Comparison of ENCODE assay signal across 8 mouse cellular contexts in genomic region chr2:52741681-52742255, GRCm38 (mm10). TPM values are rescaled to one million over a fixed set of nuclear protein-coding genes. Genes with fewer than 3 reads are reported as not detected.
A peak's percentile ranks its signal among the peaks of the same experiment; 100 is the strongest.
DNase-seq lines count a peak whose midpoint lies in the region; ATAC-seq and TF ChIP-seq lines count a peak whose summit lies in the region.

No protein-coding gene starts in this region.

- peak overlapping the region; percentile 88 for H3K9ac ChIP-seq in hindbrain, embryonic 14.5 days
- H3K9ac ChIP-seq in liver, postnatal 0 days (replicated peaks) = peak overlapping the region; percentile 90

- H3K27me3 ChIP-seq in erythroblast, embryonic 14.5 days (ENCODE audit: control insufficient read depth) = no peaks in the 10 kb centered on the region
- no peaks in the 10 kb centered on the region for H3K27me3 ChIP-seq in hindbrain, embryonic 14.5 days (ENCODE audit: control insufficient read depth, insufficient read depth, low read length)
- no peaks in the 10 kb centered on the region for H3K27me3 ChIP-seq in liver, postnatal 0 days (ENCODE audit: insufficient read depth, low read length)

- TF ChIP-seq EP300 in liver, postnatal 0 days (IDR thresholded peaks at IDR 0.05; ENCODE audit: low read depth) = no peak

- H3K4me3 ChIP-seq in erythroblast, embryonic 14.5 days (replicated peaks) = peak overlapping the region; percentile 93
- peak overlapping the region; percentile 89 for H3K4me3 ChIP-seq in hindbrain, embryonic 14.5 days (replicated peaks; ENCODE audit: low read length)
- H3K4me3 ChIP-seq in liver, postnatal 0 days (ENCODE audit: low read depth, low read length) = peak overlapping the region; percentile 95

- 0 out of 2 replicates have a peak, but pooled peaks have one; percentile 26 for TF ChIP-seq CTCF in liver, postnatal 0 days (IDR thresholded peaks at IDR 0.05; ENCODE audit: low read depth)

- WGBS in hindbrain, embryonic 14.5 days = under 1% methylated on average over 54 of the region's 54 CpGs
- WGBS in liver, postnatal 0 days (ENCODE audit: insufficient replicate concordance) = 3% methylated on average over 41 of the region's 54 CpGs

- peak; percentile 92 for ATAC-seq in hindbrain, embryonic 14.5 days (ENCODE audit: low FRiP score)
- ATAC-seq in liver, postnatal 0 days = peak; percentile 91

- peak; percentile 53 for DNase-seq in ovary, adult 18-20 months (ENCODE audit: low spot score)
- DNase-seq in ovary, postnatal 10 days (ENCODE audit: low spot score) = no peak
- peak; percentile 85 for DNase-seq in adipocyte (ENCODE audit: low spot score)
- DNase-seq in hindbrain, embryonic 14.5 days (ENCODE audit: low spot score) = peak; percentile 70
- no peak for DNase-seq in liver, postnatal 0 days
- peak; percentile 91 for DNase-seq in retina, postnatal 1 day
- DNase-seq in frontal cortex, postnatal 14 days (ENCODE audit: low spot score in 2 of 2) = no peak

- H3K9me3 ChIP-seq in erythroblast, embryonic 14.5 days (ENCODE audit: control insufficient read depth, low read length) = no peaks in the 10 kb centered on the region
- no peaks in the 10 kb centered on the region for H3K9me3 ChIP-seq in hindbrain, embryonic 14.5 days (ENCODE audit: control insufficient read depth, low read length)
- no peaks in the 10 kb centered on the region for H3K9me3 ChIP-seq in liver, postnatal 0 days (ENCODE audit: low read length)

- H3K27ac ChIP-seq in hindbrain, embryonic 14.5 days = peak overlapping the region; percentile 99
- peak overlapping the region; percentile 94 for H3K27ac ChIP-seq in liver, postnatal 0 days (ENCODE audit: low read depth)

- peaks cover 26% of the 10 kb centered on the region for H3K4me1 ChIP-seq in erythroblast, embryonic 14.5 days (ENCODE audit: control insufficient read depth)
- 0 out of 2 replicates have a peak, but pooled peaks cover 4% of the 10 kb centered on the region for H3K4me1 ChIP-seq in hindbrain, embryonic 14.5 days (replicated peaks; ENCODE audit: control insufficient read depth, insufficient read depth, low read length)
- H3K4me1 ChIP-seq in liver, postnatal 0 days (ENCODE audit: insufficient read depth) = peaks cover 10% of the 10 kb centered on the region

- H3K4me2 ChIP-seq in hindbrain, embryonic 14.5 days (replicated peaks) = peak overlapping the region; percentile 61
- H3K4me2 ChIP-seq in liver, postnatal 0 days (ENCODE audit: low read depth, low read length) = peak overlapping the region; percentile 86

- H3K36me3 ChIP-seq in erythroblast, embryonic 14.5 days (ENCODE audit: control insufficient read depth) = peaks cover 2% of the 10 kb centered on the region
- no peaks in the 10 kb centered on the region for H3K36me3 ChIP-seq in hindbrain, embryonic 14.5 days (replicated peaks; ENCODE audit: control insufficient read depth, insufficient read depth)
- H3K36me3 ChIP-seq in liver, postnatal 0 days (replicated peaks; ENCODE audit: insufficient read depth, low read length) = no peaks in the 10 kb centered on the region

RNA-seq across cellular contexts. Expression of gene Stam2, which starts 0.3 kb away (rescaled TPM):
- 0.06 and 0.17 TPM in 2 replicates for polyA plus RNA-seq in erythroblast, embryonic 14.5 days (2012)
- polyA plus RNA-seq in hindbrain, embryonic 14.5 days (2014; fragmentation: Nextera tagmentation; extraction: Ambion mirVana) = 46.9 and 50.7 TPM in 2 replicates
- polyA plus RNA-seq in liver, postnatal 0 days (2015; fragmentation: Nextera tagmentation; extraction: Ambion mirVana) = 9.0 and 9.9 TPM in 2 replicates

Comparison
In these comparisons a context has a peak if more than half of its experiments do, and no peak if none do; other contexts are left out.
1. DNase-seq: peak in ovary, adult 18-20 months (single experiment), adipocyte (single experiment), hindbrain, embryonic 14.5 days (single experiment) and retina, postnatal 1 day (single experiment); none in ovary, postnatal 10 days (single experiment), liver, postnatal 0 days (single experiment) and frontal cortex, postnatal 14 days (0 of 2).
2. Peak in every context shown above with its lines, with median percentiles within 50 percentile points of each other: H3K4me3 ChIP-seq.